Mouse (Mus musculus) kidney, adult 2 months (tissue): Measurements from ENCODE around the gene Mcm5.

Source experiments
- CTCF ChIP-seq: fragments of 200-500 bp; conservative IDR thresholded peaks from 2 replicates; pipeline ENCODE4 v1.5.1; 2011; ENCODE audit warnings: low read depth, mild to moderate bottlenecking, control low read depth, low read length, moderate library complexity, mixed read lengths; ENCODE audit not compliant: insufficient read depth, insufficient read length
- POLR2A ChIP-seq: fragments of 200-500 bp; IDR thresholded peaks from one replicate; pipeline ENCODE4 v1.6.1; 2011; ENCODE audit warnings: low read depth, low read length, control low read depth

- TF ChIP-seq POLR2A, result no peak
- no peak for TF ChIP-seq CTCF
These were observed 26.9 kb downstream of the Mcm5 start for GRCm38 (mm10) chr8:75136256-75136655.
